Mouse (Mus musculus): Measurements from ENCODE around the gene Nav3. TPM values are rescaled to one million over a fixed set of nuclear protein-coding genes. Genes with fewer than 3 reads are reported as not detected.
"Not testable (repeated sequence)": the region's sequence is repeated elsewhere in the genome, so short reads cannot be mapped to it uniquely, and the experiment has no call there.

Nav3 gene
- polyA plus RNA-seq, 1 experiment from 2014 or later: 1.0 TPM

GRCm38 (mm10) chr10:110076575-110076974 is 379.4 kb downstream of the Nav3 start:
- WGBS: 88% methylated on average over 5 of the region's 5 CpGs
- Histone ChIP-seq H3K9me3 (no peaks in the 10 kb centered on the region), H3K27ac (no peak overlapping the region), H3K27me3 (ENCODE audit: poor library complexity, severe bottlenecking) (no peaks in the 10 kb centered on the region), H3K36me3 (replicated peaks) (no peaks in the 10 kb centered on the region), H3K4me1 (no peaks in the 10 kb centered on the region), H3K4me3 (no peak overlapping the region)
- no peak for DNase-seq (ENCODE audit: extremely low spot score, low spot score)

- no peaks in the 10 kb centered on the region for H3K4me1 ChIP-seq
- no peak for DNase-seq (ENCODE audit: extremely low spot score, low spot score)
- no peak overlapping the region for H3K27ac ChIP-seq
- 89% methylated on average over 8 of the region's 8 CpGs for WGBS
- H3K9me3 ChIP-seq: no peaks in the 10 kb centered on the region
- H3K4me3 ChIP-seq: no peak overlapping the region
- no peaks in the 10 kb centered on the region for H3K36me3 ChIP-seq (replicated peaks)
- H3K27me3 ChIP-seq (ENCODE audit: poor library complexity, severe bottlenecking): no peaks in the 10 kb centered on the region
Measured at GRCm38 (mm10) chr10:110072355-110072754, 383.6 kb downstream of the Nav3 start.

GRCm38 (mm10) chr10:110061166-110061565 is 394.8 kb downstream of the Nav3 start:
- H3K36me3 ChIP-seq (replicated peaks): no peaks in the 10 kb centered on the region
- WGBS: 93% methylated on average over 5 of the region's 5 CpGs
- no peak for DNase-seq (ENCODE audit: extremely low spot score, low spot score)
- no peak overlapping the region for H3K27ac ChIP-seq
- H3K27me3 ChIP-seq (ENCODE audit: poor library complexity, severe bottlenecking): no peaks in the 10 kb centered on the region
- H3K9me3 ChIP-seq: no peaks in the 10 kb centered on the region
- no peaks in the 10 kb centered on the region for H3K4me1 ChIP-seq
- no peak overlapping the region for H3K4me3 ChIP-seq

GRCm38 (mm10) chr10:110037547-110037946 is 418.5 kb downstream of the Nav3 start:
- Histone ChIP-seq H3K27me3 (ENCODE audit: poor library complexity, severe bottlenecking) (no peaks in the 10 kb centered on the region), H3K36me3 (replicated peaks) (no peaks in the 10 kb centered on the region), H3K4me3 (no peak overlapping the region), H3K4me1 (no peaks in the 10 kb centered on the region), H3K27ac (no peak overlapping the region), H3K9me3 (no peaks in the 10 kb centered on the region)
- 87% methylated on average over 4 of the region's 4 CpGs for WGBS
- no peak for DNase-seq (ENCODE audit: extremely low spot score, low spot score)

- Histone ChIP-seq H3K27me3 (ENCODE audit: poor library complexity, severe bottlenecking) (no peaks in the 10 kb centered on the region), H3K4me3 (no peak overlapping the region), H3K36me3 (replicated peaks) (no peaks in the 10 kb centered on the region), H3K27ac (no peak overlapping the region), H3K9me3 (no peaks in the 10 kb centered on the region), H3K4me1 (no peaks in the 10 kb centered on the region)
- no peak for DNase-seq (ENCODE audit: extremely low spot score, low spot score)
- WGBS: 89% methylated on average over 7 of the region's 7 CpGs
Measured at GRCm38 (mm10) chr10:110034582-110035099, 421.4 kb downstream of the Nav3 start.

GRCm38 (mm10) chr10:110024897-110025296 is 431.1 kb downstream of the Nav3 start:
- H3K36me3 ChIP-seq (replicated peaks); H3K4me3 ChIP-seq; H3K9me3 ChIP-seq; H3K4me1 ChIP-seq; H3K27me3 ChIP-seq (ENCODE audit: poor library complexity, severe bottlenecking); DNase-seq (ENCODE audit: extremely low spot score, low spot score); H3K27ac ChIP-seq: not testable (repeated sequence)
- WGBS: 48% methylated on average over 2 of the region's 2 CpGs

- Histone ChIP-seq H3K27ac (no peak overlapping the region), H3K27me3 (ENCODE audit: poor library complexity, severe bottlenecking) (no peaks in the 10 kb centered on the region), H3K36me3 (replicated peaks) (no peaks in the 10 kb centered on the region), H3K4me3 (no peak overlapping the region), H3K9me3 (no peaks in the 10 kb centered on the region), H3K4me1 (no peaks in the 10 kb centered on the region)
- 92% methylated on average over 3 of the region's 3 CpGs for WGBS
- DNase-seq (ENCODE audit: extremely low spot score, low spot score): no peak
Measured at GRCm38 (mm10) chr10:110022100-110022499, 433.9 kb downstream of the Nav3 start.

- H3K9me3 ChIP-seq: no peaks in the 10 kb centered on the region
- no peaks in the 10 kb centered on the region for H3K4me1 ChIP-seq
- WGBS: 73% methylated on average over 4 of the region's 4 CpGs
- H3K27ac ChIP-seq: no peak overlapping the region
- no peak for DNase-seq (ENCODE audit: extremely low spot score, low spot score)
- H3K4me3 ChIP-seq: no peak overlapping the region
- H3K36me3 ChIP-seq (replicated peaks): no peaks in the 10 kb centered on the region
- H3K27me3 ChIP-seq (ENCODE audit: poor library complexity, severe bottlenecking): no peaks in the 10 kb centered on the region
Measured at GRCm38 (mm10) chr10:110019266-110019866, 436.6 kb downstream of the Nav3 start.

- H3K4me3 ChIP-seq; H3K27ac ChIP-seq; DNase-seq (ENCODE audit: extremely low spot score, low spot score); H3K9me3 ChIP-seq; H3K27me3 ChIP-seq (ENCODE audit: poor library complexity, severe bottlenecking); H3K36me3 ChIP-seq (replicated peaks): not testable (repeated sequence)
- peaks cover 13% of the 10 kb centered on the region for H3K4me1 ChIP-seq
- WGBS: 84% methylated on average over 5 of the region's 5 CpGs
Measured at GRCm38 (mm10) chr10:110001328-110001727, 454.7 kb downstream of the Nav3 start.

- Histone ChIP-seq H3K27me3 (ENCODE audit: poor library complexity, severe bottlenecking) (no peaks in the 10 kb centered on the region), H3K9me3 (no peaks in the 10 kb centered on the region), H3K4me1 (peaks cover 13% of the 10 kb centered on the region), H3K4me3 (no peak overlapping the region), H3K36me3 (replicated peaks) (no peaks in the 10 kb centered on the region), H3K27ac (peak overlapping the region; percentile 53; the same call in 1 of the 2 replicates)
- no peak for DNase-seq (ENCODE audit: extremely low spot score, low spot score)
- WGBS: 60% methylated on average over 3 of the region's 3 CpGs
Measured at GRCm38 (mm10) chr10:110000755-110001247, 455.2 kb downstream of the Nav3 start.

- Histone ChIP-seq H3K27me3 (ENCODE audit: poor library complexity, severe bottlenecking) (no peaks in the 10 kb centered on the region), H3K9me3 (no peaks in the 10 kb centered on the region), H3K27ac (peak overlapping the region; percentile 44; the same call in 1 of the 2 replicates), H3K36me3 (replicated peaks) (no peaks in the 10 kb centered on the region), H3K4me3 (no peak overlapping the region), H3K4me1 (peaks cover 13% of the 10 kb centered on the region)
- 76% methylated on average over 10 of the region's 10 CpGs for WGBS
- no peak for DNase-seq (ENCODE audit: extremely low spot score, low spot score)
Measured at GRCm38 (mm10) chr10:109999904-110000303, 456.1 kb downstream of the Nav3 start.

GRCm38 (mm10) chr10:109994302-109994701 is 461.7 kb downstream of the Nav3 start:
- Histone ChIP-seq H3K4me1 (no peaks in the 10 kb centered on the region), H3K9me3 (no peaks in the 10 kb centered on the region), H3K4me3 (no peak overlapping the region), H3K27ac (no peak overlapping the region), H3K27me3 (ENCODE audit: poor library complexity, severe bottlenecking) (no peaks in the 10 kb centered on the region), H3K36me3 (replicated peaks) (no peaks in the 10 kb centered on the region)
- 83% methylated on average over 5 of the region's 5 CpGs for WGBS
- DNase-seq (ENCODE audit: extremely low spot score, low spot score): no peak

- Histone ChIP-seq H3K27me3 (ENCODE audit: poor library complexity, severe bottlenecking) (no peaks in the 10 kb centered on the region), H3K36me3 (replicated peaks) (no peaks in the 10 kb centered on the region), H3K27ac (no peak overlapping the region), H3K4me1 (no peaks in the 10 kb centered on the region), H3K9me3 (no peaks in the 10 kb centered on the region), H3K4me3 (no peak overlapping the region)
- 88% methylated on average over 8 of the region's 8 CpGs for WGBS
- DNase-seq (ENCODE audit: extremely low spot score, low spot score): no peak
Measured at GRCm38 (mm10) chr10:109985824-109986485, 470.0 kb downstream of the Nav3 start.

All from forebrain, embryonic 10.5 days (tissue).